Mouse (Mus musculus): ENCODE measurements around the gene Kcnh4.
"Not testable (repeated sequence)": the region's sequence is repeated elsewhere in the genome, so short reads cannot be mapped to it uniquely, and the experiment has no call there.

GRCm38 (mm10) chr11:100790644-100791043, 30.9 kb upstream of the Kcnh4 start:
- TF ChIP-seq POLR2A (IDR thresholded peaks at IDR 0.05; ENCODE audit: insufficient read depth, low read depth, low read length); CTCF (IDR thresholded peaks at IDR 0.05): not testable (repeated sequence)
